Mouse (Mus musculus): ENCODE results near the gene Nphp4. TPM values are rescaled to one million over a fixed set of nuclear protein-coding genes. Genes with fewer than 3 reads are reported as not detected.

Nphp4 gene
- total and polyA plus RNA-seq, 2 experiments from 2014 or later = 3.5 to 6.5 TPM

DNA sequence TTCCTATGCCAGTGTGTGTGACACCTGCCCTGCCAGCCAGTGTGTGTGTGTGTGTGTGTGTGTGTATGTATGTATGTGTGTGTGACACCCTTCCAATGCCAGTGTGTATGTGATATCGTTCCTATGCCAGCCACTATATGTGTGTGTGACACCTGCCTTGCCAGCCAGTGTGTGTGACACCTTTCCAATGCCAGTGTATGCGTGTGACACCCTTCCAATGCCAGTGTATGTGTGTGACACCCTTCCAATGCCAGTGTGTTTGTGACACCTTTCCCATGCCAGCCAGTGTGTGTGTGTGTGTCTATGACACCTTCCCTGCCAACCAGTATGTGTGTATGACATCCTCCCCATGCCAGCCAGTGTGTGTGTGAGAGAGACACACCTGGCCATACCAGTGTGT is 132.7 kb downstream of the Nphp4 start:
- H3K9me3 ChIP-seq (ENCODE audit: low read length) = no peaks in the 10 kb centered on the region
- H3K36me3 ChIP-seq (ENCODE audit: insufficient read depth) = no peaks in the 10 kb centered on the region
- no peak overlapping the region for H3K4me2 ChIP-seq (ENCODE audit: low read depth)
- H3K9ac ChIP-seq = no peak overlapping the region
- H3K4me3 ChIP-seq (ENCODE audit: low read depth, low read length) = no peak overlapping the region
- H3K4me1 ChIP-seq (ENCODE audit: insufficient read depth) = no peaks in the 10 kb centered on the region
- no peak for TF ChIP-seq CTCF (IDR thresholded peaks at IDR 0.05; ENCODE audit: low read depth)
- ATAC-seq (peak; percentile 47), DNase-seq (no peak)
- H3K27ac ChIP-seq (ENCODE audit: low read depth, low read length) = no peak overlapping the region
- WGBS = 60% methylated on average over 2 of the region's 2 CpGs
- H3K27me3 ChIP-seq (ENCODE audit: insufficient read depth, low read length) = no peaks in the 10 kb centered on the region

GRCm38 (mm10) chr4:152610026-152610425 is 133.5 kb downstream of the Nphp4 start:
- 86% methylated on average over 9 of the region's 9 CpGs for WGBS
- no peak overlapping the region for H3K4me2 ChIP-seq (ENCODE audit: low read depth)
- H3K27me3 ChIP-seq (ENCODE audit: insufficient read depth, low read length) = no peaks in the 10 kb centered on the region
- no peak for DNase-seq
- H3K4me1 ChIP-seq (ENCODE audit: insufficient read depth) = no peaks in the 10 kb centered on the region
- H3K9ac ChIP-seq = no peak overlapping the region
- no peaks in the 10 kb centered on the region for H3K9me3 ChIP-seq (ENCODE audit: low read length)
- H3K4me3 ChIP-seq (ENCODE audit: low read depth, low read length) = no peak overlapping the region
- no peak overlapping the region for H3K27ac ChIP-seq (ENCODE audit: low read depth, low read length)
- no peak for ATAC-seq
- H3K36me3 ChIP-seq (ENCODE audit: insufficient read depth) = no peaks in the 10 kb centered on the region
- TF ChIP-seq CTCF (IDR thresholded peaks at IDR 0.05; ENCODE audit: low read depth) = no peak

Other genes with a start within 250 kb of the Nphp4 start
- gene Gpr153, start 202.5 kb upstream of the Nphp4 start, total RNA-seq (2014; rRNA removed) = 53.3 and 71.4 TPM in 2 replicates
- 8.2 and 11.4 TPM in 2 replicates for gene Gpr153, start 202.5 kb upstream of the Nphp4 start, polyA plus RNA-seq (2015; fragmentation: Nextera tagmentation; extraction: Ambion mirVana)
- gene Hes3, start 185.0 kb upstream of the Nphp4 start, total RNA-seq (2014; rRNA removed) = 0.57 TPM in 1 of 2 replicates, not detected in the other
- 0.13 TPM in 1 of 2 replicates, not detected in the other for gene Hes3, start 185.0 kb upstream of the Nphp4 start, polyA plus RNA-seq (2015; fragmentation: Nextera tagmentation; extraction: Ambion mirVana)
- 24.4 and 28.5 TPM in 2 replicates for gene Icmt, start 179.5 kb upstream of the Nphp4 start, total RNA-seq (2014; rRNA removed)
- gene Icmt, start 179.5 kb upstream of the Nphp4 start, polyA plus RNA-seq (2015; fragmentation: Nextera tagmentation; extraction: Ambion mirVana) = 9.8 and 12.7 TPM in 2 replicates
- 2.6 and 4.4 TPM in 2 replicates for gene Rnf207, start 157.7 kb upstream of the Nphp4 start, total RNA-seq (2014; rRNA removed)
- 2.7 and 4.2 TPM in 2 replicates for gene Rnf207, start 157.7 kb upstream of the Nphp4 start, polyA plus RNA-seq (2015; fragmentation: Nextera tagmentation; extraction: Ambion mirVana)
- gene Rpl22, start 151.0 kb upstream of the Nphp4 start, total RNA-seq (2014; rRNA removed) = 313 and 387 TPM in 2 replicates
- gene Rpl22, start 151.0 kb upstream of the Nphp4 start, polyA plus RNA-seq (2015; fragmentation: Nextera tagmentation; extraction: Ambion mirVana) = 176 and 212 TPM in 2 replicates
- gene Chd5, start 138.1 kb upstream of the Nphp4 start, total RNA-seq (2014; rRNA removed) = 60.0 and 76.0 TPM in 2 replicates
- gene Chd5, start 138.1 kb upstream of the Nphp4 start, polyA plus RNA-seq (2015; fragmentation: Nextera tagmentation; extraction: Ambion mirVana) = 35.2 and 57.8 TPM in 2 replicates
- 31.5 and 38.6 TPM in 2 replicates for gene Kcnab2, start 1.2 kb downstream of the Nphp4 start, total RNA-seq (2014; rRNA removed)
- gene Kcnab2, start 1.2 kb downstream of the Nphp4 start, polyA plus RNA-seq (2015; fragmentation: Nextera tagmentation; extraction: Ambion mirVana) = 20.9 and 24.2 TPM in 2 replicates

Measured in forebrain, postnatal 0 days (tissue).